Mouse (Mus musculus): ENCODE results near the gene Tceanc2.

- TF ChIP-seq POLR2A (IDR thresholded peaks at IDR 0.05; ENCODE audit: borderline replicate concordance, control insufficient read depth, low read depth, low read length) (no peak), CTCF (IDR thresholded peaks at IDR 0.05; ENCODE audit: control insufficient read depth, insufficient read depth, low read length) (no peak)
Observed at GRCm38 (mm10) chr4:107208880-107209279, 30.0 kb upstream of the Tceanc2 start, which contains the start of gene Ldlrad1.

Data from bone marrow, adult 2 months (tissue).